Mouse (Mus musculus) left cerebral cortex, postnatal 10 days (tissue): ENCODE measurements around the gene Nfx1. TPM values are rescaled to one million over a fixed set of nuclear protein-coding genes. Genes with fewer than 3 reads are reported as not detected.

Experiments used
- DNase-seq, 2 experiments: peaks; one replicate each; pipeline ENCODE4 v3.0.0; 2021 to 2022; ENCODE audit warnings: low spot score in 2 of 2, mixed read lengths in 1 of 2; ENCODE audit errors: extremely low spot score in 1 of 2
- intact Hi-C: fragments of 180-260 bp; cut with DNase I; formaldehyde crosslinking; loops from one replicate; pipeline ENCODE4 v1.15.1; 2025
- total RNA-seq, 2 experiments: library from RNA; stranded (reverse); gene quantifications; 2 replicates each; pipeline ENCODE4 v1.2.3; 2021

Nfx1 gene
- total RNA-seq, 2 experiments from 2014 or later: 58.8 to 59.4 TPM

- no peak for DNase-seq
- intact Hi-C loops: no loop called here
Observed at GRCm38 (mm10) chr4:40970592-40970841, 189 bp upstream of the Nfx1 start.

- peak in 1 of 2 experiments; percentile 62 for DNase-seq
- intact Hi-C loops: no loop called here
Observed at GRCm38 (mm10) chr4:40971744-40972143, 1.0 kb downstream of the Nfx1 start.

- intact Hi-C loops: no loop called here
- no peak for DNase-seq
Observed at GRCm38 (mm10) chr4:40974011-40974410, 3.3 kb downstream of the Nfx1 start.

GRCm38 (mm10) chr4:40975678-40976077 is 5.0 kb downstream of the Nfx1 start:
- no peak for DNase-seq
- intact Hi-C loops: no loop called here

- no peak for DNase-seq
- intact Hi-C loops: no loop called here
Observed at GRCm38 (mm10) chr4:40976651-40977050, 5.9 kb downstream of the Nfx1 start.

- intact Hi-C loops: no loop called here
- DNase-seq: no peak
Observed at GRCm38 (mm10) chr4:40979430-40979829, 8.7 kb downstream of the Nfx1 start.

GRCm38 (mm10) chr4:40982486-40982885 is 11.8 kb downstream of the Nfx1 start:
- DNase-seq: no peak
- intact Hi-C loops: no loop called here

- intact Hi-C loops: no loop called here
Observed at GRCm38 (mm10) chr4:40983686-40984085, 13.0 kb downstream of the Nfx1 start.

GRCm38 (mm10) chr4:40989633-40990032 is 18.9 kb downstream of the Nfx1 start:
- DNase-seq: no peak
- intact Hi-C loops: no loop called here

More at GRCm38 (mm10) chr4:40983686-40984085, 13.0 kb downstream of the Nfx1 start:
- no peak for DNase-seq

- DNase-seq: no peak
- intact Hi-C loops: loop anchor here (5.0 kb wide), 1 partner anchor 244 kb away; no protein-coding TSS in a partner anchor
Observed at GRCm38 (mm10) chr4:40996302-40996701, 25.6 kb downstream of the Nfx1 start.

- no peak for DNase-seq
- intact Hi-C loops: loop anchor here (5.0 kb wide), 1 partner anchor 246 kb away; no protein-coding TSS in a partner anchor
Observed at GRCm38 (mm10) chr4:40997916-40998315, 27.2 kb downstream of the Nfx1 start.

GRCm38 (mm10) chr4:41000271-41000670 is 29.6 kb downstream of the Nfx1 start:
- intact Hi-C loops: loop anchor here (5.0 kb wide), 1 partner anchor 43 kb away; no protein-coding TSS in a partner anchor
- no peak for DNase-seq

GRCm38 (mm10) chr4:41000842-41001639 is 30.3 kb downstream of the Nfx1 start:
- intact Hi-C loops: loop anchor here (5.0 kb wide), 1 partner anchor 44 kb away; no protein-coding TSS in a partner anchor
- DNase-seq: no peak

- intact Hi-C loops: no loop called here
- DNase-seq: no peak
Observed at GRCm38 (mm10) chr4:41013351-41013750, 42.6 kb downstream of the Nfx1 start.

GRCm38 (mm10) chr4:41015798-41016197 is 45.1 kb downstream of the Nfx1 start:
- no peak for DNase-seq
- intact Hi-C loops: no loop called here

- DNase-seq: no peak
- intact Hi-C loops: no loop called here
Observed at GRCm38 (mm10) chr4:41021094-41021493, 50.4 kb downstream of the Nfx1 start.

GRCm38 (mm10) chr4:41026086-41026787 is 55.5 kb downstream of the Nfx1 start:
- intact Hi-C loops: no loop called here
- no peak for DNase-seq

GRCm38 (mm10) chr4:41027872-41028271 is 57.2 kb downstream of the Nfx1 start:
- DNase-seq: no peak
- intact Hi-C loops: no loop called here

GRCm38 (mm10) chr4:41028272-41028671 is 57.6 kb downstream of the Nfx1 start:
- DNase-seq: no peak
- intact Hi-C loops: no loop called here

- peak in 1 of 2 experiments; percentile 40 for DNase-seq
- intact Hi-C loops: no loop called here
Observed at GRCm38 (mm10) chr4:41029372-41029771, 58.7 kb downstream of the Nfx1 start.
